In genomic region chr10:66948329-66948728, GRCm38 (mm10) we compare ENCODE assay signal across 23 mouse cellular contexts.
DNase-seq lines count a peak whose midpoint lies in the region; ATAC-seq and TF ChIP-seq lines count a peak whose summit lies in the region.
"Had no signal": no experiment of that assay in that cellular context is flagged by ENCODE, and none has a peak within 500 bp of the region (broad histone marks: within the 10 kb centered on the region; RNA-seq: fewer than 3 reads in every experiment).

No protein-coding gene starts in this region.

- WGBS in heart, embryonic 11.5 days (ENCODE audit: insufficient replicate concordance) = 87% methylated on average over 2 of the region's 2 CpGs

- H3K4me1 ChIP-seq in heart, embryonic 11.5 days (ENCODE audit: control insufficient read depth, insufficient read depth, low read length) = no peaks in the 10 kb centered on the region
- H3K4me1 ChIP-seq in CH12.LX (ENCODE audit: control insufficient read depth in 1 of 2, insufficient read depth in 2 of 2) = peaks cover 14 to 30% of the 10 kb centered on the region in 2 experiments
- H3K4me1 ChIP-seq in ES-E14 (ENCODE audit: control insufficient read depth in 2 of 2, insufficient read depth in 2 of 2, low read length in 2 of 2, poor library complexity in 1 of 2) = peaks cover 0 to 2% of the 10 kb centered on the region in 2 experiments; a peak in 1 of 4 replicates

- no peaks in the 10 kb centered on the region for H3K36me3 ChIP-seq in heart, embryonic 11.5 days (ENCODE audit: control insufficient read depth, insufficient read depth, low read length)
- H3K36me3 ChIP-seq in CH12.LX (replicated peaks in 1 of 2; ENCODE audit: control insufficient read depth in 1 of 2, insufficient read depth in 1 of 2, low read length in 1 of 2) = no peaks in the 10 kb centered on the region
- H3K36me3 ChIP-seq in ES-E14 (ENCODE audit: control insufficient read depth, insufficient read depth, low read length, poor library complexity, severe bottlenecking) = no peaks in the 10 kb centered on the region
- H3K36me3 ChIP-seq: G1E had no signal

- H3K27ac ChIP-seq in heart, embryonic 11.5 days (ENCODE audit: low read depth, low read length) = no peak overlapping the region
- no peak overlapping the region for H3K27ac ChIP-seq in layer of hippocampus, adult 2 months
- H3K27ac ChIP-seq in CH12.LX (ENCODE audit: insufficient read depth, low read depth) (no peak overlapping the region), ES-E14 (ENCODE audit: insufficient read depth, low read depth, low read length, poor library complexity, severe bottlenecking) (no peak overlapping the region)

- no peak overlapping the region for H3K9ac ChIP-seq in heart, embryonic 11.5 days (ENCODE audit: low read depth, low read length)
- H3K9ac ChIP-seq in CH12.LX (ENCODE audit: insufficient read depth, low read depth) (no peak overlapping the region), ES-E14 (ENCODE audit: insufficient read depth, low read depth, low read length, poor library complexity, severe bottlenecking) (no peak overlapping the region)

- 0 out of 2 replicates have a peak, but pooled peaks have one; percentile 4 for TF ChIP-seq CTCF in layer of hippocampus, adult 2 months (conservative IDR thresholded peaks at IDR 0.05)
- TF ChIP-seq CTCF in CH12.LX (conservative IDR thresholded peaks at IDR 0.05 in 1 of 2, IDR thresholded peaks at IDR 0.05 in 1 of 2; ENCODE audit: low read depth in 2 of 2, low read length in 2 of 2) = peak in 1 of 2 experiments; percentile 21; a peak in 1 of 4 replicates

- no peak for TF ChIP-seq POLR2A in CH12.LX (IDR thresholded peaks at IDR 0.05; ENCODE audit: low read depth, low read length)

- no peak for ATAC-seq in heart, embryonic 11.5 days (replicated peaks; ENCODE audit: insufficient number of reproducible peaks, low FRiP score, low TSS enrichment)
- ATAC-seq: activated CD4-positive, CD25-positive, alpha-beta regulatory T cell, adult 4 months; CD4-positive, CD25-positive, alpha-beta regulatory T cell, adult 4 months; Patski had no signal

- peak; percentile 56 for DNase-seq in heart, adult 11 months
- no peak for DNase-seq in layer of hippocampus, adult 2 months (ENCODE audit: low spot score in 2 of 2)
- DNase-seq in layer of hippocampus, postnatal 36 days = no peak
- DNase-seq in CH12.LX (ENCODE audit: extremely low read depth) = no peak
- DNase-seq in ES-E14 (ENCODE audit: low read depth, low spot score) = no peak
- DNase-seq in frontal cortex, postnatal 36 days (ENCODE audit: low spot score in 2 of 2) = no peak
- no peak for DNase-seq in left cerebral cortex, adult 8-10 months (ENCODE audit: low spot score in 2 of 2)
- DNase-seq: adrenal gland, adult 2 months; adrenal gland, adult 8-10 months; adrenal gland, postnatal 10 days; adrenal gland, postnatal 14 days; adrenal gland, postnatal 25 days; adrenal gland, postnatal 36 days; B cell, adult 2 months; cerebellum, adult 11 months; cerebellum, adult 11-12 months; cerebellum, adult 18-20 months; cerebellum, adult 2 months had no signal

- no peaks in the 10 kb centered on the region for H3K9me3 ChIP-seq in heart, embryonic 11.5 days (replicated peaks; ENCODE audit: control insufficient read depth, low read length)
- H3K9me3 ChIP-seq in CH12.LX (replicated peaks; ENCODE audit: low read length) (no peaks in the 10 kb centered on the region), ES-E14 (ENCODE audit: control insufficient read depth, insufficient read depth, low read depth, low read length) (no peaks in the 10 kb centered on the region)
- H3K9me3 ChIP-seq: G1E had no signal

- H3K4me3 ChIP-seq in heart, embryonic 11.5 days (ENCODE audit: low read depth, low read length) = no peak overlapping the region
- no peak overlapping the region for H3K4me3 ChIP-seq in layer of hippocampus, adult 2 months
- no peak overlapping the region for H3K4me3 ChIP-seq in CH12.LX (replicated peaks in 1 of 3; ENCODE audit: low read depth in 2 of 3, low read length in 2 of 3, poor library complexity in 1 of 3)
- H3K4me3 ChIP-seq in ES-E14 (ENCODE audit: insufficient read depth in 1 of 2, low read depth in 1 of 2, low read length in 2 of 2, poor library complexity in 1 of 2, severe bottlenecking in 1 of 2) = no peak overlapping the region

- dilution Hi-C loops in CH12.LX (cut with MboI; ENCODE audit: extremely low pct_ligation_motif_present, extremely low pct_unique_long_range_greater_than_20kb, low sequenced_read_pairs) = no loop called here

- peaks cover 3% of the 10 kb centered on the region; the same call in 1 of the 2 replicates for H3K79me2 ChIP-seq in CH12.LX (replicated peaks; ENCODE audit: control insufficient read depth, extremely low read depth, insufficient read depth, poor library complexity, severe bottlenecking)

- no peak overlapping the region for H3K4me2 ChIP-seq in heart, embryonic 11.5 days
- H3K4me2 ChIP-seq in CH12.LX (ENCODE audit: insufficient read depth, low read depth, poor library complexity, severe bottlenecking) = no peak overlapping the region

- H3K27me3 ChIP-seq in heart, embryonic 11.5 days (ENCODE audit: control insufficient read depth, insufficient read depth, low read length) = no peaks in the 10 kb centered on the region
- H3K27me3 ChIP-seq in CH12.LX (replicated peaks) = no peaks in the 10 kb centered on the region
- H3K27me3 ChIP-seq: Patski had no signal

- TF ChIP-seq RAD21 in CH12.LX (IDR thresholded peaks at IDR 0.05; ENCODE audit: low read depth, low read length) = no peak; the same call in none of the 2 replicates

- in situ Hi-C loops in CH12.LX (cut with MboI; ENCODE audit: low pct_ligation_motif_present, low pct_unique_long_range_greater_than_20kb, low sequenced_read_pairs) (no loop called here), ES-E14 (cut with MboI; ENCODE audit: low sequenced_read_pairs in 2 of 2, unreplicated experiment in 2 of 2) (no loop called here)

- no peak for TF ChIP-seq EP300 in CH12.LX (IDR thresholded peaks at IDR 0.05; ENCODE audit: low read length)

TF ChIP-seq in CH12.LX, 34 proteins besides CTCF, POLR2A, EP300 and RAD21:
- no peak for TF ChIP-seq USF2 (conservative IDR thresholded peaks at IDR 0.05; ENCODE audit: low read depth, low read length)
- TF ChIP-seq ZNF384 (IDR thresholded peaks at IDR 0.05; ENCODE audit: low read depth, low read length) = peak; percentile 55; the same call in 1 of the 2 replicates
- no peak for TF ChIP-seq TCF12 (IDR thresholded peaks at IDR 0.05; ENCODE audit: low read depth, low read length)
TF ChIP-seq in CH12.LX: peak in this region for 1.

TF ChIP-seq in ES-E14, 5 proteins besides CTCF, POLR2A, EP300 and RAD21:
- no peak for TF ChIP-seq CHD2 (IDR thresholded peaks at IDR 0.05; ENCODE audit: low read depth, low read length)
- TF ChIP-seq ZNF384 (IDR thresholded peaks at IDR 0.05; ENCODE audit: low read depth, low read length) = 0 out of 2 replicates have a peak, but pooled peaks have one; percentile 37
- TF ChIP-seq ZC3H11A (IDR thresholded peaks at IDR 0.05; ENCODE audit: borderline replicate concordance, low read depth, low read length) = no peak
